ENCODE assay signal across 8 mouse cellular contexts in the genomic region with DNA sequence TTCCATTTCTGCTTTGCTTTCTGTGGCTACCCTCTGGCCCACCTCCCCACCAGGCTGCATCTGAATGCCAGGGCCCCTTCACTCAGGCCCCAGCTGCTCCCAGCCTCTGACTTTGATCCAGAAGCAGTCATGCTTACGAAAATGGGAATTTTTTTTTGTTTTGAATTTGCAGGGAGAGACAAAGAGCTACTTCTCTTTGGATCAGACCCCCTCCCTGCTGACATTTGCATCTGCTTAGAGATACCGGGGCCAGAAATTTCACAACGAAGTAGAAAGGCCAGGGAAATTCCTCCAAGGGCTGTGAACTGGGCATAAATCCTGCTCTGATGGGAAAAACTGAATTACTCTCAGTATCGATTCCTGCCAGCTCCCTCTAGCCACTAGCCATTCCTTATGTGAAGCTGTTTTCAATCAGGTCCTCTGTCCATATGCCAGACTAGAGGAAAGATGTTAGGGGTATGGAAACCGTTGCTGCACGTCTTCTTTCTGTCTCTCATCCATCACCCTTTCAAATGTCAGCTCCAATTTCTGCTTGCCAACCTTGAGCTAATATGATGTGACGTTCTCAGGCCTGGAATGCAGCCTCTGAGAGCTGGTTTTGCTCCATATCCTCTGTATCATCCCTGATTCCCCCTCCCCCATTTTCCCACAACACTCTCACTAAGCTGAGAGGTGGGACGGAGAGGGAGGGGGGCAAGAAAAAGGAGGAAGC.
A peak's percentile ranks its signal among the peaks of the same experiment; 100 is the strongest.
DNase-seq lines count a peak whose midpoint lies in the region; ATAC-seq lines count a peak whose summit lies in the region.

No protein-coding gene starts in this region.

- DNase-seq in adrenal gland, adult 2 months = peak; percentile 33
- DNase-seq in adrenal gland, postnatal 25 days = no peak
- DNase-seq in embryo, embryonic 11 days = peak; percentile 65
- DNase-seq in heart, postnatal 10 days = peak; percentile 37 to 48
- DNase-seq in mesoderm, embryonic 11.5 days (ENCODE audit: low read depth, low spot score) = peak; percentile 69
- no peak for DNase-seq in urinary bladder, postnatal 25 days (ENCODE audit: low spot score)

- intact Hi-C loops in heart, postnatal 10 days (cut with DNase I) = no loop called here

- ATAC-seq in activated CD4-positive, CD25-positive, alpha-beta regulatory T cell, adult 4 months = no peak
- ATAC-seq in CD4-positive, CD25-positive, alpha-beta regulatory T cell, adult 4 months = no peak

Comparison
In these comparisons a context has a peak if more than half of its experiments do, and no peak if none do; other contexts are left out.
1. DNase-seq: peak in adrenal gland, adult 2 months (single experiment), embryo, embryonic 11 days (single experiment), heart, postnatal 10 days (2 of 2) and mesoderm, embryonic 11.5 days (single experiment); none in adrenal gland, postnatal 25 days (single experiment) and urinary bladder, postnatal 25 days (single experiment).